ENCODE assay signal across 8 mouse cellular contexts in the genomic region with DNA sequence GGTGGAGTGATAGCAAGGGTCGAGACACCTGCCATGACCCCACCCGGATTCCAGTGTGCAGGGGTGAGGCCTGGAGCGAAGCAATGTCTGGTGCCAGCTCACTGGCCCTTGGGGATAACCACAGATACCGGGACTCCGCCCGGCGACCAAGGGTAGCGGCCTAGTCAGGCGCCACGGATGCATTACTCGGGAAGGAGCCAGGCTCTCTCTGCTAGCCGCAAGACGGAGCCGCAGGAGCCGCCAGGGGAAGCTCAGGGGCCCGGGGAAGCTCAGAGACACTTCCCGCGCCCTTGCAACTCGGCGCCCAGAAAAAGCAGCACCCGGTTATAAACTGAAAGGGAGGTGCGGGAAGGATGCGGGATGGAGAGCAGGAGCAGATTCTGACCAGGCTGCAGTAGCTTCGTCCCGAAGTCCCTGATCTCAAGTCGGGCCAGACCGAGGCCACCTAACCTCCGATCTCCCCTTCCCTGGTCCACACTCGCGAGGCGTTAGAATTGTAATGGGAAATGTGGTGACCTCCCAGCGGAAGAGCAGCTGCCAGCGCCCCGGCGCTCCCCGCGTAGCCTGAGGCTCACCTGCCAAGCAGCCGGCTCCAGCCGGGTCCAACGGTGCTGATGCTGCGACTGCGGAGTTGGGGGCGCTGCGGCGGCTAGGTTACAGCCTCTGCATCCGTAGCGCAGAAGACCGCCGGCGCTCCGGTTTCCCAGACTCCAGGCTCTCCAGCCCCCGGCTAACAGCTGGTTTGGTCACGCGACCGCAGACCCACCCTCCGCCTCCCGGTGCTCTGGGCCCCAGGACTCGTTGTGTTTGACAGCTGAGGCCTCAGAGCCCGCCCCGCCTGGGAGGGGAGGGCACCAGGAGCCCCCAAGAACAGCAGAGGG. TPM values are rescaled to one million over a fixed set of nuclear protein-coding genes. Genes with fewer than 3 reads are reported as not detected.
DNase-seq lines count a peak whose midpoint lies in the region; ATAC-seq and TF ChIP-seq lines count a peak whose summit lies in the region.

Gene Scrn1, minus strand, starts transcription at position 825 of the 881 bp plus-strand sequence.

- H3K36me3 ChIP-seq in megakaryocyte, embryonic 14.5 days (replicated peaks; ENCODE audit: low read length): no peaks in the 10 kb centered on the region
- H3K36me3 ChIP-seq in embryonic facial prominence, embryonic 11.5 days (replicated peaks; ENCODE audit: control insufficient read depth, insufficient read depth, low read depth, low read length): no peaks in the 10 kb centered on the region
- no peaks in the 10 kb centered on the region for H3K36me3 ChIP-seq in limb, embryonic 10.5 days
- H3K36me3 ChIP-seq in midbrain, embryonic 12.5 days: no peaks in the 10 kb centered on the region
- no peaks in the 10 kb centered on the region for H3K36me3 ChIP-seq in stomach, postnatal 0 days (ENCODE audit: control insufficient read depth, insufficient read depth, low read length)

- H3K9me3 ChIP-seq in megakaryocyte, embryonic 14.5 days: peaks cover 9% of the 10 kb centered on the region
- H3K9me3 ChIP-seq in embryonic facial prominence, embryonic 11.5 days (replicated peaks; ENCODE audit: control insufficient read depth, low read length): no peaks in the 10 kb centered on the region
- H3K9me3 ChIP-seq in limb, embryonic 10.5 days (replicated peaks): no peaks in the 10 kb centered on the region
- H3K9me3 ChIP-seq in midbrain, embryonic 12.5 days: no peaks in the 10 kb centered on the region
- no peaks in the 10 kb centered on the region for H3K9me3 ChIP-seq in stomach, postnatal 0 days (ENCODE audit: control insufficient read depth, low read length)

- no peak; the same call in 1 of the 2 replicates for ATAC-seq in megakaryocyte, adult 5-6 weeks (ENCODE audit: poor library complexity, severe bottlenecking)
- peak; percentile 89 for ATAC-seq in embryonic facial prominence, embryonic 11.5 days (replicated peaks; ENCODE audit: insufficient number of reproducible peaks, low FRiP score, low TSS enrichment, low read depth)
- ATAC-seq in midbrain, embryonic 12.5 days (ENCODE audit: low FRiP score, low read depth): peak; percentile 85
- peak; percentile 74 for ATAC-seq in stomach, postnatal 0 days (ENCODE audit: low FRiP score, low TSS enrichment)

- WGBS in embryonic facial prominence, embryonic 11.5 days: under 1% methylated on average over 60 of the region's 60 CpGs
- 1% methylated on average over 60 of the region's 60 CpGs for WGBS in limb, embryonic 10.5 days
- under 1% methylated on average over 60 of the region's 60 CpGs for WGBS in midbrain, embryonic 12.5 days
- WGBS in stomach, postnatal 0 days: 2% methylated on average over 60 of the region's 60 CpGs

- DNase-seq in embryonic facial prominence, embryonic 11.5 days (ENCODE audit: low spot score): peak; percentile 85
- DNase-seq in heart, adult 18-20 months: peak; percentile 70 to 78
- peak; percentile 29 for DNase-seq in kidney, adult 18-20 months
- DNase-seq in limb, embryonic 10.5 days (ENCODE audit: low spot score): peak; percentile 84
- DNase-seq in stomach, postnatal 0 days (ENCODE audit: low spot score): peak; percentile 65

- peaks cover 18% of the 10 kb centered on the region for H3K4me1 ChIP-seq in megakaryocyte, embryonic 14.5 days
- no peaks in the 10 kb centered on the region; the same call in 1 of the 2 replicates for H3K4me1 ChIP-seq in embryonic facial prominence, embryonic 11.5 days (ENCODE audit: control insufficient read depth, insufficient read depth, low read length)
- peaks cover 32% of the 10 kb centered on the region for H3K4me1 ChIP-seq in limb, embryonic 10.5 days
- peaks cover 56% of the 10 kb centered on the region for H3K4me1 ChIP-seq in midbrain, embryonic 12.5 days
- 0 out of 2 replicates have a peak, but pooled peaks cover 2% of the 10 kb centered on the region for H3K4me1 ChIP-seq in stomach, postnatal 0 days (replicated peaks; ENCODE audit: control insufficient read depth, insufficient read depth)

- TF ChIP-seq EP300 in stomach, postnatal 0 days (optimal IDR thresholded peaks at IDR 0.05): no peak

- peaks cover 58% of the 10 kb centered on the region for H3K27me3 ChIP-seq in megakaryocyte, embryonic 14.5 days (replicated peaks)
- H3K27me3 ChIP-seq in embryonic facial prominence, embryonic 11.5 days (ENCODE audit: control insufficient read depth, insufficient read depth, low read length): no peaks in the 10 kb centered on the region
- H3K27me3 ChIP-seq in limb, embryonic 10.5 days (ENCODE audit: low read depth, poor library complexity, severe bottlenecking): peaks cover 47% of the 10 kb centered on the region
- H3K27me3 ChIP-seq in midbrain, embryonic 12.5 days: peaks cover 4% of the 10 kb centered on the region; the same call in 1 of the 2 replicates
- no peaks in the 10 kb centered on the region for H3K27me3 ChIP-seq in stomach, postnatal 0 days (ENCODE audit: control insufficient read depth, insufficient read depth, low read length)

- TF ChIP-seq CTCF in stomach, postnatal 0 days (IDR thresholded peaks at IDR 0.05; ENCODE audit: low read depth): no peak; the same call in 1 of the 2 replicates

- H3K27ac ChIP-seq in embryonic facial prominence, embryonic 11.5 days (replicated peaks; ENCODE audit: low read depth, low read length): no peak within 1 kb of the TSS
- H3K27ac ChIP-seq in limb, embryonic 10.5 days: peak within 1 kb of the TSS; percentile 68
- H3K27ac ChIP-seq in midbrain, embryonic 12.5 days (replicated peaks): peak within 1 kb of the TSS; percentile 95
- 0 out of 2 replicates have a peak within 1 kb of the TSS, but pooled peaks have one; percentile 1 for H3K27ac ChIP-seq in stomach, postnatal 0 days (replicated peaks)

- peak within 1 kb of the TSS; percentile 93 for H3K4me2 ChIP-seq in embryonic facial prominence, embryonic 11.5 days (ENCODE audit: low read depth, low read length)
- H3K4me2 ChIP-seq in midbrain, embryonic 12.5 days (replicated peaks): peak within 1 kb of the TSS; percentile 74
- H3K4me2 ChIP-seq in stomach, postnatal 0 days (replicated peaks; ENCODE audit: low read depth): peak within 1 kb of the TSS; percentile 76

- H3K4me3 ChIP-seq in megakaryocyte, embryonic 14.5 days (replicated peaks): peak within 1 kb of the TSS; percentile 89
- H3K4me3 ChIP-seq in embryonic facial prominence, embryonic 11.5 days (ENCODE audit: low read depth, low read length): peak within 1 kb of the TSS; percentile 47
- H3K4me3 ChIP-seq in limb, embryonic 10.5 days: peak within 1 kb of the TSS; percentile 56
- H3K4me3 ChIP-seq in midbrain, embryonic 12.5 days: peak within 1 kb of the TSS; percentile 63
- peak within 1 kb of the TSS; percentile 54 for H3K4me3 ChIP-seq in stomach, postnatal 0 days (ENCODE audit: low read depth, low read length)

- H3K9ac ChIP-seq in embryonic facial prominence, embryonic 11.5 days (replicated peaks; ENCODE audit: low read length): peak within 1 kb of the TSS; percentile 59
- peak within 1 kb of the TSS; percentile 77 for H3K9ac ChIP-seq in midbrain, embryonic 12.5 days (replicated peaks)
- peak within 1 kb of the TSS; percentile 54 for H3K9ac ChIP-seq in stomach, postnatal 0 days (ENCODE audit: low read length)

RNA-seq across cellular contexts. Expression of gene Scrn1, which starts in this region (rescaled TPM):
- 13.5 TPM in 1 of 2 replicates, not detected in the other for polyA plus RNA-seq in megakaryocyte, embryonic 14.5 days (2012; ENCODE audit: insufficient read depth, low replicate concordance)
- total RNA-seq in megakaryocyte, adult 5-6 weeks (2015): not detected in 2 replicates
- total RNA-seq in megakaryocyte, adult 5-6 weeks (2017): not detected in 2 replicates
- 24.4 and 25.4 TPM in 2 replicates for polyA plus RNA-seq in embryonic facial prominence, embryonic 11.5 days (2014; fragmentation: Nextera tagmentation; extraction: Ambion mirVana)
- 1 to 10 TPM; 5.0 to 5.9 TPM for total RNA-seq in heart, adult 18-20 months (2021)
- polyA plus RNA-seq in limb, embryonic 10.5 days (2016; fragmentation: Nextera tagmentation; extraction: Ambion mirVana): 2.6 and 7.8 TPM in 2 replicates
- 83.8 and 86.4 TPM in 2 replicates for polyA plus RNA-seq in midbrain, embryonic 12.5 days (2016; fragmentation: Nextera tagmentation; extraction: Ambion mirVana)
- polyA plus RNA-seq in stomach, postnatal 0 days (2015; fragmentation: Nextera tagmentation; extraction: Ambion mirVana): 3.4 and 5.7 TPM in 2 replicates

Comparison
In these comparisons a context has a peak if more than half of its experiments do, and no peak if none do; other contexts are left out.
1. RNA of gene Scrn1 (total RNA-seq): 5.0 to 5.9 TPM in heart, adult 18-20 months; not detected in megakaryocyte, adult 5-6 weeks; every median in the first group is over 4 times any median in the second.
2. DNase-seq: peak in every context shown above with its lines; median percentile 85 in embryonic facial prominence, embryonic 11.5 days; 84 in limb, embryonic 10.5 days; 74 in heart, adult 18-20 months; 65 in stomach, postnatal 0 days; 29 in kidney, adult 18-20 months.
3. Peak in every context shown above with its lines, with median percentiles within 50 percentile points of each other: H3K4me3 ChIP-seq, H3K4me2 ChIP-seq and H3K9ac ChIP-seq.